Mouse (Mus musculus) ZHBTc4 (cell line): ENCODE results near the gene Atp6v0a4.

Experiments
- DNase-seq: peaks from one replicate; pipeline ENCODE4 v3.0.0-alpha.2; 2011; ENCODE audit warnings: low read depth, low spot score

Gene Atp6v0a4

DNA sequence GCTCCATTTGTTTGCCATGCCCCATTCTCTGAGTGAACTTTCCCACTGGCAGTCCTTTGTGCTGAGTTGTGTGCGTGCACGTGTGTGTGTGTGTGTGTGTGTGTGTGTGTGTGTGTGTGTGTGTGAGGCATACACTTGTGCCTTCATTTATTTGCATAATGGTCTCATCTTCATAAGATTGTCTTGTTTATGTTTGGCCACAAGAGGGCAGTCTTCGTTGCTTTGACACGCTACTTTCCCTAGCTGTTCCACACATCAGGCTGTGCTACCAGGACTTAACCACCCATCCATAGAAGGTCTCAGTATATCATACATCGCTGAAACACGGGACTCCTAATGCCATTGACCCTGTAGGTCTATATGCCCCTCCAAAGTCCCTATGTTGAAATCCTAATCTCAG, 116.9 kb downstream of the Atp6v0a4 start:
- DNase-seq: peak; percentile 85
